Mouse (Mus musculus): ENCODE results near the gene Ccnb2. TPM values are rescaled to one million over a fixed set of nuclear protein-coding genes. Genes with fewer than 3 reads are reported as not detected.

The Ccnb2 gene
- polyA plus RNA-seq, 1 experiment from 2014 or later: 12.5 TPM

GRCm38 (mm10) chr9:70379502-70380467 is 41.6 kb downstream of the Ccnb2 start:
- Histone ChIP-seq H3K4me1 (ENCODE audit: insufficient read depth, low read depth, low read length) (no peaks in the 10 kb centered on the region), H3K27me3 (replicated peaks; ENCODE audit: insufficient read depth, low read length) (no peaks in the 10 kb centered on the region), H3K27ac (ENCODE audit: low read length) (no peak overlapping the region), H3K36me3 (ENCODE audit: insufficient read depth, low read length) (peaks cover 32% of the 10 kb centered on the region), H3K4me3 (ENCODE audit: low read depth, low read length) (no peak overlapping the region), H3K4me2 (replicated peaks; ENCODE audit: low read depth, low read length) (no peak overlapping the region), H3K9ac (replicated peaks; ENCODE audit: low read depth) (no peak overlapping the region), H3K9me3 (ENCODE audit: low read length) (no peaks in the 10 kb centered on the region)
- ATAC-seq: no peak
- 84% methylated on average over 7 of the region's 7 CpGs for WGBS
- no peak for TF ChIP-seq EP300 (IDR thresholded peaks at IDR 0.05)
- no peak for TF ChIP-seq CTCF (IDR thresholded peaks at IDR 0.05)
- no peak for DNase-seq (ENCODE audit: low spot score)

DNA sequence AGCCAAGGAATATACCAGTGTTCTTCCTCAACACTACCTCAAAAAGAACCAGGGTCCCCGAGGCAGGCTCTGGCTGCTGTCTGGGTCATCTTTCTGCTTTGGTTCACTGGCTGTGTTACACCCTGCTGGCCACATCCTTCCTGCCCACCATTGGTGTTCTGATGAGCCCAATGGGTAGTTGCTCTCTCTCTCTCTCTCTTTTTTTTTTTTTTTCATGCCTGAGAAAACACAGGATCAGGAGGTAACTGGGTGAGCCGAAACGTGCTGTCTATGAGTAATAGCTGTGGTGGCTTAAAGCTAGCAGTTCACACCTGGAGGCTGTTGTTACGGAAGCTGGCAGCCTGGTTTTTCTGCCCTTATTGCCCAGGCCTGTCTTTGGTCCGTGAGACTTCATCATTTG is 49.7 kb downstream of the Ccnb2 start:
- WGBS: 77% methylated on average over 5 of the region's 5 CpGs
- H3K4me2 ChIP-seq (replicated peaks; ENCODE audit: low read depth, low read length): no peak overlapping the region
- no peaks in the 10 kb centered on the region for H3K4me1 ChIP-seq (ENCODE audit: insufficient read depth, low read depth, low read length)
- DNase-seq (ENCODE audit: low spot score) (no peak), ATAC-seq (no peak)
- no peak overlapping the region for H3K27ac ChIP-seq (ENCODE audit: low read length)
- H3K9ac ChIP-seq (replicated peaks; ENCODE audit: low read depth): no peak overlapping the region
- no peak overlapping the region for H3K4me3 ChIP-seq (ENCODE audit: low read depth, low read length)
- H3K9me3 ChIP-seq (ENCODE audit: low read length): no peaks in the 10 kb centered on the region
- TF ChIP-seq EP300 (IDR thresholded peaks at IDR 0.05) (no peak), CTCF (IDR thresholded peaks at IDR 0.05) (no peak)
- H3K36me3 ChIP-seq (ENCODE audit: insufficient read depth, low read length): peaks cover 40% of the 10 kb centered on the region
- no peaks in the 10 kb centered on the region for H3K27me3 ChIP-seq (replicated peaks; ENCODE audit: insufficient read depth, low read length)

DNA sequence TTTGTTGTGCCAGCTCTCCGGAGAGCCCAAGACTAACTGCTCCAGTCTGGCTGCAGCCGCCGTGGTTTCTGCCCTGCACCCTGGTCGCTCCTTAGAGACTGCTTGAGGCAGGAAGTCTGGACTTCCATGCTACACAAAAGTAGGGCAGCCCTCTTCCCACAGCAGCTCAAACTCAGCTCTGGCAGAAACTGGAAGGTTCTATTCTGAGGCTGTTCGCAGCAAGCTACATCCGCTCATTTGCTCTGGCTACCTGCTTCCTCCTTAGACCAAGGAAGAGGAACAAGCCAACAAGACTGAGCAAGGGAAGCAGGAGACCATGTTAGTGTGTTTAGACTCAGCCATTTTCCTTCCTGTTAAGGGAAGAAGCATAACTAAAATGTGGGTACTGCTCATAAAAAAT is 54.4 kb downstream of the Ccnb2 start:
- peaks cover 53% of the 10 kb centered on the region for H3K36me3 ChIP-seq (ENCODE audit: insufficient read depth, low read length)
- no peak for ATAC-seq
- DNase-seq (ENCODE audit: low spot score): no peak

GRCm38 (mm10) chr9:70365915-70366314 is 55.4 kb downstream of the Ccnb2 start:
- Histone ChIP-seq H3K27ac (ENCODE audit: low read length) (no peak overlapping the region), H3K4me3 (ENCODE audit: low read depth, low read length) (no peak overlapping the region), H3K27me3 (replicated peaks; ENCODE audit: insufficient read depth, low read length) (no peaks in the 10 kb centered on the region), H3K4me1 (ENCODE audit: insufficient read depth, low read depth, low read length) (no peaks in the 10 kb centered on the region), H3K36me3 (ENCODE audit: insufficient read depth, low read length) (peaks cover 53% of the 10 kb centered on the region), H3K9me3 (ENCODE audit: low read length) (no peaks in the 10 kb centered on the region), H3K4me2 (replicated peaks; ENCODE audit: low read depth, low read length) (no peak overlapping the region), H3K9ac (replicated peaks; ENCODE audit: low read depth) (no peak overlapping the region)
- DNase-seq (ENCODE audit: low spot score) (no peak), ATAC-seq (no peak)
- TF ChIP-seq EP300 (IDR thresholded peaks at IDR 0.05) (no peak), CTCF (IDR thresholded peaks at IDR 0.05) (no peak)
- 84% methylated on average over 2 of the region's 2 CpGs for WGBS

More for the DNA sequence above, 54.4 kb downstream of the Ccnb2 start:
- Histone ChIP-seq H3K4me3 (ENCODE audit: low read depth, low read length) (no peak overlapping the region), H3K9me3 (ENCODE audit: low read length) (no peaks in the 10 kb centered on the region), H3K9ac (replicated peaks; ENCODE audit: low read depth) (no peak overlapping the region), H3K4me2 (replicated peaks; ENCODE audit: low read depth, low read length) (no peak overlapping the region), H3K27me3 (replicated peaks; ENCODE audit: insufficient read depth, low read length) (no peaks in the 10 kb centered on the region), H3K4me1 (ENCODE audit: insufficient read depth, low read depth, low read length) (no peaks in the 10 kb centered on the region), H3K27ac (ENCODE audit: low read length) (no peak overlapping the region)
- 83% methylated on average over 6 of the region's 6 CpGs for WGBS
- TF ChIP-seq EP300 (IDR thresholded peaks at IDR 0.05): no peak
- TF ChIP-seq CTCF (IDR thresholded peaks at IDR 0.05): no peak

- 91% methylated on average over 8 of the region's 8 CpGs for WGBS
These were observed 56.6 kb downstream of the Ccnb2 start for GRCm38 (mm10) chr9:70364741-70365140.

GRCm38 (mm10) chr9:70359402-70360131 is 61.8 kb downstream of the Ccnb2 start:
- no peaks in the 10 kb centered on the region for H3K27me3 ChIP-seq (replicated peaks; ENCODE audit: insufficient read depth, low read length)
- no peaks in the 10 kb centered on the region for H3K4me1 ChIP-seq (ENCODE audit: insufficient read depth, low read depth, low read length)
- H3K9ac ChIP-seq (replicated peaks; ENCODE audit: low read depth): no peak overlapping the region
- H3K9me3 ChIP-seq (ENCODE audit: low read length): no peaks in the 10 kb centered on the region
- no peak overlapping the region for H3K4me2 ChIP-seq (replicated peaks; ENCODE audit: low read depth, low read length)
- no peak overlapping the region for H3K27ac ChIP-seq (ENCODE audit: low read length)
- WGBS: 98% methylated on average over 2 of the region's 2 CpGs
- ATAC-seq (no peak), DNase-seq (ENCODE audit: low spot score) (no peak)
- H3K4me3 ChIP-seq (ENCODE audit: low read depth, low read length): no peak overlapping the region
- H3K36me3 ChIP-seq (ENCODE audit: insufficient read depth, low read length): peaks cover 15% of the 10 kb centered on the region; the same call in 1 of the 2 replicates
- no peak for TF ChIP-seq EP300 (IDR thresholded peaks at IDR 0.05)
- no peak for TF ChIP-seq CTCF (IDR thresholded peaks at IDR 0.05)

More at GRCm38 (mm10) chr9:70364741-70365140, 56.6 kb downstream of the Ccnb2 start:
- H3K9me3 ChIP-seq (ENCODE audit: low read length): no peaks in the 10 kb centered on the region
- no peak overlapping the region for H3K4me2 ChIP-seq (replicated peaks; ENCODE audit: low read depth, low read length)
- H3K4me3 ChIP-seq (ENCODE audit: low read depth, low read length): no peak overlapping the region
- H3K27me3 ChIP-seq (replicated peaks; ENCODE audit: insufficient read depth, low read length): no peaks in the 10 kb centered on the region
- no peak overlapping the region for H3K27ac ChIP-seq (ENCODE audit: low read length)
- no peak overlapping the region for H3K9ac ChIP-seq (replicated peaks; ENCODE audit: low read depth)
- H3K36me3 ChIP-seq (ENCODE audit: insufficient read depth, low read length): peaks cover 42% of the 10 kb centered on the region; the same call in 1 of the 2 replicates
- no peak for DNase-seq (ENCODE audit: low spot score)
- no peak for ATAC-seq
- no peaks in the 10 kb centered on the region for H3K4me1 ChIP-seq (ENCODE audit: insufficient read depth, low read depth, low read length)
- TF ChIP-seq CTCF (IDR thresholded peaks at IDR 0.05) (no peak), EP300 (IDR thresholded peaks at IDR 0.05) (no peak)

Small RNA genes within 50 kb of the gene (microRNA-seq; reads per million reads assigned to microRNA genes)
- gene Mir5626: 1.2 reads per million

Other genes with a start within 250 kb of the Ccnb2 start
- 36.0 and 43.0 TPM in 2 replicates for gene Myo1e, start 214.2 kb downstream of the Ccnb2 start, polyA plus RNA-seq (2015; fragmentation: Nextera tagmentation; extraction: Ambion mirVana)
- gene Rnf111, start 82.2 kb upstream of the Ccnb2 start, polyA plus RNA-seq (2015; fragmentation: Nextera tagmentation; extraction: Ambion mirVana): 16.2 and 17.0 TPM in 2 replicates
- 28.1 and 28.6 TPM in 2 replicates for gene Sltm, start 121.2 kb upstream of the Ccnb2 start, polyA plus RNA-seq (2015; fragmentation: Nextera tagmentation; extraction: Ambion mirVana)
- gene Gm10642, start 234.7 kb upstream of the Ccnb2 start, polyA plus RNA-seq (2015; fragmentation: Nextera tagmentation; extraction: Ambion mirVana): 1.7 and 1.8 TPM in 2 replicates
- gene Mindy2, start 235.6 kb upstream of the Ccnb2 start, polyA plus RNA-seq (2015; fragmentation: Nextera tagmentation; extraction: Ambion mirVana): 18.9 and 23.7 TPM in 2 replicates